Mouse (Mus musculus) heart, adult 2 months (tissue): ENCODE measurements around the gene Pdcd7.

Source experiments
- CTCF ChIP-seq: fragments of 200-600 bp; IDR thresholded peaks from 2 replicates; pipeline ENCODE4 v1.8.1; 2022; ENCODE audit warnings: antibody characterized with exemption, mild to moderate bottlenecking, moderate library complexity
- EP300 ChIP-seq: fragments of 200-500 bp; IDR thresholded peaks from 2 replicates; pipeline ENCODE4 v1.6.1; 2011; ENCODE audit warnings: low read depth, low read length, control low read depth; ENCODE audit not compliant: insufficient read depth

DNA sequence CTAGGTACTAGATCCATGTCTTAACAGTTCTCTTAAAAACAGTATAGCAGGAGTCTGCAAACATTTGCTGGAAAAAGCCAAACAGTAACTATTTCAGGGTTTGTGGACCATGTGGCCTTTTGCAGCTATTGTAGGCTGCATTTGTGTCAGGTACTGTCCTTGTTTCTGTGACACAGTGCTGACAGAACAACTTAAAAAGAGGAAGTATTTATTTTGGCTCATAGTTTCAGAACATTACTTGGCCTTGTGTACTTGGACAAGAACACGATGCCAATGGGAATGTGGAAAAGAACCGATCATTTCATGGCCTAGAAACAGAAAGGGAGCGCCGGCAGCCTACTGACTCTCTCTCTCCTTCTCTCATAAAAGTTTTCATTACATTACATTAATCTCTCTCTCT lies 42.3 kb upstream of the Pdcd7 start:
- TF ChIP-seq EP300 (no peak), CTCF (no peak)
